Mouse (Mus musculus) bone marrow, adult 2 months (tissue): ENCODE measurements around the gene Ror1.

Experiments used
- CTCF ChIP-seq: fragments of 200-500 bp; IDR thresholded peaks from 2 replicates; pipeline ENCODE4 v1.5.1; 2011; ENCODE audit warnings: low read length, control low read depth; ENCODE audit not compliant: control insufficient read depth, insufficient read depth
- POLR2A ChIP-seq: fragments of 200-500 bp; IDR thresholded peaks from 2 replicates; pipeline ENCODE4 v1.6.1; 2011; ENCODE audit warnings: low read depth, mild to moderate bottlenecking, control low read depth, low read length, borderline replicate concordance; ENCODE audit not compliant: control insufficient read depth

DNA sequence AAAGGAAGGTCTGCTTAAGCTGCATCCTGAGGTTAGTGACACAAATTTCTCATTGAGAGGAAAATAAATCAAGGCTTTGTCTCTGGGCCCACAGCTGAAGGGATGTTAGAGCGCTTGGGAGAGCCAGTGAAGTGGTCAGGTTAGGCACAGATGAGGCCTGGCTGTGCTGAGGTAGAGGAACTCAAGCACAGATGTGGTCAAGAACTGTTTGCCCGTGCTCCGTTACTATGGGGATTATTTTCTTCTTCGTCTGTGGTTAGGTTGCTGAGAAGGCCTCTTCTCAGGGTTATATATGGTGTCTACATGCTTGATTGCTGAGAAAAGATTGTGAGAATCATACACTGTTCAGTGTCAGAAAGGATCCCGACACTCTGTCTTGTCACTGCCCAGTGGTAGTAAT is 134.7 kb downstream of the Ror1 start:
- TF ChIP-seq CTCF (no peak), POLR2A (no peak)
